Mouse (Mus musculus): ENCODE measurements around the gene Irf2.

Gene Irf2

DNA sequence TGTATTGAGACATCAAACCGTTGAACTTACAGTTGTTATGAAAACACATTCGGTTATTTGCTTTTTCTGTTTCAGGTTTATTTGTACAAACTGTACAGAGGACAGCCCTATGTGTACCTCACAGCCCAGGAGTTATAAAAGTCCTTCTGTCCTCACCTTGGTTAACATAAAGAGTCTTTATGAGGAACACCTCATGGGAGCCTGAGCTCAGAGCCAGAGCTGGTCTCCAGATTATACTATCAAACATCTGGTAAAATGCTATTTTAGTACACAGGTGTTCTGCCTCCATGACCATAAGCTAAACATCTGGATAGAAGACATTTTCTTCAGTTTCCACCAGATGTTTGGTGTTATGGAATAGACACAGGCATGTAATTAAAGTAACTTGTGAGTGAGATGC, 13.1 kb upstream of the Irf2 start:
- no peak for DNase-seq (ENCODE audit: low read depth, low spot score)

- peak; percentile 82 for DNase-seq (ENCODE audit: low read depth, low spot score)
These were observed 9.9 kb upstream of the Irf2 start for GRCm38 (mm10) chr8:46729671-46730070.

- no peak for DNase-seq (ENCODE audit: low read depth, low spot score)
These were observed 7.1 kb upstream of the Irf2 start for GRCm38 (mm10) chr8:46732381-46732915.

- DNase-seq (ENCODE audit: low read depth, low spot score): no peak
These were observed 5.9 kb upstream of the Irf2 start for GRCm38 (mm10) chr8:46733603-46734002.

DNA sequence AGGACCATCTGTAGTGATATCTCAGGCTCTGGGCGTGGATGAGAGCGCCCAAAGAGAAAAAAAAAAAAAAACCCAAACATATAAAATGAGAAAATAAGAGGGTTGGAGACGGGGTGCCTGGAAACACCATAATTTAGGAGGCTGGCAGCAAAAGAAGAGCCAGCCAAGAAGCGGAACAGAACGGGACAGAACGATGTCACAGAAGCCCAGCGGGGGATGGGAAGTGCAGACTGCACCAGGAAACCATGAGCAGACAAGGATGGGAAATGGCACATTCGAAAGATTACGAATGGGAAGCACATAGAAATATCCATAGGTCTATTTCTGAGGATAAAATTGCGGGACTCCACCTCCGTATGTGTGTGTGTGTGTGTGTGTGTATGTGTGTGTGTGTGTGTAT, 4.0 kb upstream of the Irf2 start:
- no peak for DNase-seq (ENCODE audit: low read depth, low spot score)

DNA sequence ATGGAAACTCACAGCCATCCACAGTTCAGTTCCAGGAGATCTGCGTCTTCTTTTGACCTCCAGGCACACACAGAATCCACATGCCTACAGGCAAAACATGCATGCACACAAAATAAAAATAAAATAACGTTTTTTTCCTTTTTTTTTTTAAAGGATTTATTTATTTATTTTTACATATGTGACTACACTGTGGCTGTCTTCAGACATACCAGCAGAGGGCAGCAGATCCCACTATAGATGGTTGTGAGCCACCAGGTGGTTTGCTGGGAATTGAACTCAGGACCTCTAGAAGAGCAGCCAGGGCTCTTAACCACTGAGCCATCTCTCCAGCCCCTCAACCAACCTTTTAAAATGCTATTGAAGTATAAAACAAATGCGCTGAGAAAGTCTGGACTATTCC, 3.3 kb upstream of the Irf2 start:
- no peak for DNase-seq (ENCODE audit: low read depth, low spot score)

DNA sequence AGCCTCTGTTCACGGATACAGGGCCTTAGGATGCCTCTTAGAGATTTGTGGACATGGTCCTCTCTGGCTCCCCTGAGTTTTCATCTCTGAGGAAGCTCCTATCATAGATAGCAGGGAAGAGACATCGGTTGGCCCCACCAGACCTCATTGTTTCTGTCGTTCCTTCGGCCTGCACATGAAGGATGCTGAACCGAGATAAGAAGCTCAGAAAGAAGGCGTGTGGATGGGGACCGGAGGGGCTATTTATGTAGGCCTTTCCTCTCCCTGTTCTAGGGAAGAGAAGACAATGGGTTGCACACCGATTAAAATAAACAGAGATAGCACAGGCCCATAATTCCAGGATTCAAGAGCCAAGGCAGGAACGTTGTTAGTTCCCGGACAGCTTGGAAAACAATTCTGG, 2.1 kb upstream of the Irf2 start:
- DNase-seq (ENCODE audit: low read depth, low spot score): no peak

GRCm38 (mm10) chr8:46737907-46738306, 1.6 kb upstream of the Irf2 start:
- DNase-seq (ENCODE audit: low read depth, low spot score): no peak

DNA sequence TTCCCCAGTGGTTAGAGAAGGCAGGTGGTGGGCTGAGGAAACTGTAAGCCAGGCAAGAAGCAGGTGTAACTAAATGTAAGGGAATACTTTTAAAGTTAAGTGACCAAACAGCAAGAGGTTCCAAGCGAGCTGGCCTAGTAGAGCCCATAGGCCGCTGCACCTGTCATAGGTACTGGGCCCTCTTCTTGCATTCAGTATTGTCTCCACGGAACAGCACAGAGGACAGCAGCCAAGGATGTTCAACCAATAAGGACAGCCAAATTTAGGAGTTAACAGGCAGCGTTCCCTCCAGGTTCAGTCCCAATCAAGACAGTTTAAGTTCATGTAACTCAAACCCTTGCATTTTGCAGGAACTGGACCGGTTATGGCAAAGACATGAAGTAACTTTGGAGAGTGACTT, 931 bp upstream of the Irf2 start:
- DNase-seq (ENCODE audit: low read depth, low spot score): no peak

DNA sequence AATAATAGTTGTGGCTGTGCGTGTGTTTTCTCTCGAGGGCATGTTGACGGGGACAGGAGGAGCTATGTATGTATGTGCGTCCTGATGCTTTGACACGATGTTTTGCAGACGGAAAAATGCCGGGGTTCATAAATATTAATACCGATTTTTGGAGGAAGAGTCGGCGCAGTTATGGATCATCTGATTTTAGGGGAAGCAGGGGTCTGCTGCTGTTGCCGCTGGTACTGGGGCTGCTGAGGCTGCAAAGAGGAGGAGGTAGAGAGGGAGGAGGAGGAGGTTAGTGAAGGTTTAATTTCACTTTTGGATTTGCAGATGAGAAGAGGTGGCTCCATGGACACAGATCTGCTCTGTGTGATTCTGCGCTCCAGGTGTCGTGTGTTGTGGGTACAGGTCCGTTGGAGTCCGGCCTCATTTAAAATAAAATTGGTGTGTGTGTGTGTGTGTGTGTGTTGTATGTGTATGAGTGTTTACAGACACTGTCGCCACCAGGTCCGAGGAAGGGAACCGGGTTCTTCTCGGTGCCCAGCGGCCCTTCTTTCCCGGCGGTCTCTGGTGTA, 502 bp downstream of the Irf2 start:
- no peak for DNase-seq (ENCODE audit: low read depth, low spot score)

DNA sequence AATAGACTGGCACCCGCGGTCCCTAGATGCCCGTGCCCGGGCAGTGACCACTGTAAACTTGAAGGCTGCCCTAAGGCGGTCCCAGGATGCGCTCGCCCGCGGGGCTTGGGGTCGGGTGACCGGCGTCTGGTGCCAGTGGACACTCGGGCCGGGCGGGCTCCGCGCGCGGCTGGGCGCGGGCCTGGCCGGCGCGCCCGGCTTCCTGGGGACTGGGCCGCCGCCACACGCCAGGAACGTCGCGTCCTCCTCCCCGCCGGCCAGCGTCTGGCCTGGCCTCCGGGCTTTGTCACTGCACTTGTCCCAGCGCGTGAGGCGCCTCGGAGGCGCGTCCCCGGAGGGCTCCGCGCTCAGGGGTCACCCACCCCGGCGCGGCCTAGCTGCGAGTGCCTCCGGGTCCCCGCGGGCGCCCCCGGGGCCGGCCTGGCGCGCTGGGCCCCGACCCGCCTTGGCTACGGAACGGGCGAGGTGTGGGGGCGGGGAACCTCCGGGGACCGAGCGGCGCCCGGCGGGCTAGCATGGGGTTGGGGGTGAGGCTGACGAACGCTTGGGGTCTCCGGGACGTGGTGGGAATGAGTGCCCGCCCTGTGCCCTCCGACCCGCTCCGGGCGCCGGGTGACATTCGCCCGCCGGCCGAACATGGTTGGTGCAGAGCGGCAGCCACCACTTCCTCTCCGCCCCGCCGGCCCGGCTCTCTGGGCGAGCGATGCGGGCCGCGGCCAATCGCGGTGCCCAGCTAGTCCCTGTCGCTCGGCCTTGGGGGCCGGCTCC, 1.2 kb downstream of the Irf2 start:
- no peak for DNase-seq (ENCODE audit: low read depth, low spot score)

DNA sequence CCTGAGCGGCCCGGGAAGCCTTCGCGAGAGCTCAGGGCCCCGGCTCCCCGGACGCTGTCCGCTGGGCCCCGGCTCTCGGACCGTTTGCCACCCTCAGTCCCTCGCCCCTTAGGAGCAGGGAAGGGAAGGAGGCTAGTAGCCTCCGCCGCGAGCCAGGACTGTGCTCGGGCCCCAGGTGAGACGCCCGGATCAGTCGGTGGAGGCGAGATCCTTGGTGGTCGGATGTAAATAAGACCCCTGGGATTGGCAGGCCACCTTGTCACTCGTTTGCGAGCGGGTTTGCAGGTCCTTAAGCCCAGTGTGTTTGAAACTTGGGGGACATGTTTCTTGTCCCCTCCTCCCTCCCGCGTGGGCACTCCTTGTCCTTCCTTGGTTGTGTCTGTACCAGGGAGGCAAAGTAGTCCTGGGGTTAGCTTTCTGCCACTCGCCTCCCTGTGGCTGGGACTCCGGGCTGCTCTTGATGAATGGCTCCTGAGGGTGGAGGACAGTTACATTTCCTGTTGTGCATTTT, 1.8 kb downstream of the Irf2 start:
- no peak for DNase-seq (ENCODE audit: low read depth, low spot score)

DNA sequence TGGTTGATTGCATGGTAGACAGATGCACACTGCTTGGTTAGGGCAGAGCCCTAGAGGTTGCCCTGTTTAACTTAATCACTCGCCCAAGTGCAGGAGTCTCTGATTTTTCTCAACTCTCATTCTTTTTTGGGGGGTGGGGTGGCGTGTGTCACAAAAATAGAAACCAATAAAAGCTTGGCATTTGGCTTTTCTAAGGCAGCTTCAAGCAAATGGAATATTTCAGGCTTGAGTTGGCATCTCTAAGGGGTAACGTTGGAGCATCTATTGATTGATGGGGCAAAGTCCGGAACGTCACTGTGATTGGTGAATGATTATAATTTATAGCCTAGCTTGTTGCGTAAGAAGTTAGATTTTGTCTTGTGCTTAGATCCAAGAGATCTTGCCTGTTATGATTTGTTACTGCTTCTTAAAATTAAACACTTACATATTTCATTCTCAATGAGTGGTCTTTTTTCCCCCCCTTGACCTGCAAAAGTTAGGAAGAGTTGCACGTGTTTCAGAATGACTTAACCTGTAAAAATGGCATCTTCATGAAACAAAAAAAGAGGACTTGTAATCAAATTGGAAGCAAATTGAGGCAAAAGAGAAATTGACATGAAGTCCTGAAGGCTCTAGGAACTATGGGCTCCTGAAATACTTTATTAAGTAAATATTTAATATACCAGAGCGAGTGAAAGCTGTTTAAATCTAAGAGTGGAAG, 2.6 kb downstream of the Irf2 start:
- DNase-seq (ENCODE audit: low read depth, low spot score): no peak

GRCm38 (mm10) chr8:46742691-46743082, 3.2 kb downstream of the Irf2 start:
- no peak for DNase-seq (ENCODE audit: low read depth, low spot score)

DNA sequence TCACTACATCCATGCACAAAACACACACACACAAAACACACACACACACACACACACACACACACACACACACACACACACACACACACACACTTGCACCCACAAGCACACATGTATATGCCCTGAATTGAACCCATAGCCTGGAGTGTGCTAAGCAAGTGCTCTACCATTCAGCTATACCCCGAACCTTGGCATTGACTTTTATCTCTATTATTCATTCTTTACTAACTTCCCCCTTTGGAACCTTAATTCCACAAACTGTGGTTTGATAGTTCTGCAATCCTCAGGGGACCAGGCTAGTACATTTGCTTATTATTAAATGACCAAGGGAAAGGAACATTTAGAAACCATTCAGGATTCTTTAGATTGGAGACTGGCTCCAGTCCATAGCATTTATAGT, 5.9 kb downstream of the Irf2 start:
- DNase-seq (ENCODE audit: low read depth, low spot score): no peak

GRCm38 (mm10) chr8:46747311-46747980, 7.9 kb downstream of the Irf2 start:
- DNase-seq (ENCODE audit: low read depth, low spot score): no peak

GRCm38 (mm10) chr8:46750000-46750399, 10.5 kb downstream of the Irf2 start:
- DNase-seq (ENCODE audit: low read depth, low spot score): no peak

DNA sequence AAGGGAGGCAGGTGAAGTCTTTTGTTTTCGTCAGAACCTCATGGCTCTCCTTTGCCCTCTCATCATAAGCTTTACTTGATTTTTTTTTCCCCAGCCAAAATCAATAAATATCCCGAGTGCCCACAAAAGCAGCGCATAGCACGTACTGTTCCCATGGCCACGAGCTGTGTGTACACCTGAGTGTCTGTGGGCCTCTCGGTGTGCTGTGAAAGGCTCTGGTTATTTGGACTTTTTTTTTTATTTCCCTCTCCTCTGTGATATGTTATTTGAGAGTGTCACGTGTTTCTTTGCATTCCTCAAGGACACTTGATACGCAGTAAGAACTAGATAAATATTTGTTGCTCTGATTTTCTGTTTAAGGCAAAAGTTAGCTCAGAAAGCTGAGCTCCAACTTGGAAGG, 11.0 kb downstream of the Irf2 start:
- DNase-seq (ENCODE audit: low read depth, low spot score): no peak

DNA sequence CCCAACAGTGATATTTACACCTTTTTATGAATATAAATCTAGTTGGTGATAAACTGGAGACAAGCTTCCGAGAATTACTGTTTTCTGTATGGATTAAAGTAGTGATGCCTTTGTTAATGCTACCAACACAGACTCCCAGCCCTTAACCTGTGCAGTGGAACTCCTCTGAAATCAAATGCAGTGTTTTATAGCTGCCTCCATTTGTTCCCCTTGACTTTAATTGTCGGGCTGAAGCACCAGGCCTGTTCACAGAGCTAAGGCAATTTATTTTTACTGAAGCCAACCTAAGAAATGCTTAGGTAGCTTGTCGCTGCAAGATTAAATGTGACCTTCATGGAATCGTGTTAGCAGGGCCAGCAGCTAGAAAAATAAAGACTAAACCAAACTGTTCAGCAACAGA, 11.6 kb downstream of the Irf2 start:
- no peak for DNase-seq (ENCODE audit: low read depth, low spot score)

DNA sequence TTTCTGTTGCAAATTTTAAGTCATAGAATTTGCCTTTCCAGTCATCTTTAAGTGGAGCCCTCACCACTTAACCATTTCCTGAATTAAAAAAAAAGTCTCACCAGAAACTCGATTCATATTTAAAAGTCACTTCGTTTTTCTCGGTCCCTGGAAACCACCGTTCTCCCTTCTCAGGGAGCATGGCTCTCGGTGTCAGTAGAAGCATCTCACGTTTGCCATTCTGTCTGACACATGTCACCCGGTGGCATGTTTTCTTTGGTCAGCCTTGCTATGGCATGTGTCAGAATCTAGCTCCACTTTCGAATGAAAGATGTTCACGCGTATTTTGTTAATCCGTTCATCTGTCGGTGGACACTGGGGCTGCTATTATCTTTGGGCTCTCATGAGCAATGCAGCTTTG, 13.5 kb downstream of the Irf2 start:
- no peak for DNase-seq (ENCODE audit: low read depth, low spot score)

- DNase-seq (ENCODE audit: low read depth, low spot score): no peak
These were observed 14.8 kb downstream of the Irf2 start for GRCm38 (mm10) chr8:46754355-46754754.

GRCm38 (mm10) chr8:46755731-46756333, 16.3 kb downstream of the Irf2 start:
- DNase-seq (ENCODE audit: low read depth, low spot score): no peak

Measured in telencephalon, adult 2 months (tissue).